Mouse (Mus musculus) bone marrow, adult 2 months (tissue): ENCODE results near the gene Auts2.

Experiments
- CTCF ChIP-seq: fragments of 200-500 bp; IDR thresholded peaks from 2 replicates; pipeline ENCODE4 v1.5.1; 2011; ENCODE audit warnings: low read length, control low read depth; ENCODE audit not compliant: control insufficient read depth, insufficient read depth
- POLR2A ChIP-seq: fragments of 200-500 bp; IDR thresholded peaks from 2 replicates; pipeline ENCODE4 v1.6.1; 2011; ENCODE audit warnings: low read depth, mild to moderate bottlenecking, control low read depth, low read length, borderline replicate concordance; ENCODE audit not compliant: control insufficient read depth

GRCm38 (mm10) chr5:131977497-131977896 lies 565.6 kb downstream of the Auts2 start:
- TF ChIP-seq CTCF (no peak), POLR2A (no peak)
